Mouse (Mus musculus): ENCODE data around the gene Lrrc73. TPM values are rescaled to one million over a fixed set of nuclear protein-coding genes. Genes with fewer than 3 reads are reported as not detected.

The Lrrc73 gene
- total and polyA plus RNA-seq, 2 experiments from 2014 or later: 0.26 to 1.3 TPM

DNA sequence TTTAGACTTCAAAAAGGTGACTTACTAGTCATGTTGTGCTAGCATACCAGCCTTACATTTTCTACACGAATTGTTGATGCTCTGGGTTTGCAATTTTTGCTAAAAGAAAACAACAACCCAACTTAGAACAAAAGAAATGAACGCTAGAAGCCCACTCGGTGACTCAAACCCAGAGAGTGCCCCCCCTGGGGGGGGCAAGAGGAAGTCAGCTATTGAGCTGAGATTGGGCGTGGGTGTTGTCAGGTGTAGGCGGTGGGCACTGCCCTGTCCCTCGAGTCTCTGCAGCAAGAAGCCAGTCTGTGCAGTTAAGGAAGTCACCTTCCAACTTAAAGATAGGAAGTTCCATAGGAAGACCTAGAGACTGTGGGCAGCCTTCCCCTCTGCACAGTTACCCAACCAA, 43.3 kb downstream of the Lrrc73 start:
- Histone ChIP-seq H3K4me2 (ENCODE audit: low read depth, low read length) (no peak overlapping the region), H3K4me1 (ENCODE audit: control insufficient read depth, insufficient read depth) (peaks cover 14% of the 10 kb centered on the region), H3K9me3 (replicated peaks; ENCODE audit: control insufficient read depth, low read length) (no peaks in the 10 kb centered on the region), H3K36me3 (replicated peaks; ENCODE audit: control insufficient read depth, insufficient read depth, low read length) (no peaks in the 10 kb centered on the region), H3K27me3 (ENCODE audit: control insufficient read depth, insufficient read depth, low read length) (peaks cover 58% of the 10 kb centered on the region), H3K4me3 (ENCODE audit: low read depth, low read length) (0 out of 2 replicates have a peak overlapping the region, but pooled peaks have one; percentile 70), H3K9ac (replicated peaks; ENCODE audit: low read depth, low read length) (no peak overlapping the region), H3K27ac (ENCODE audit: low read depth) (no peak overlapping the region)
- TF ChIP-seq EP300 (IDR thresholded peaks at IDR 0.05; ENCODE audit: low read depth) (no peak), CTCF (IDR thresholded peaks at IDR 0.05; ENCODE audit: low read depth) (no peak)
- DNase-seq (ENCODE audit: low spot score) (no peak), ATAC-seq (ENCODE audit: insufficient read depth, low read depth) (no peak)
- 26% methylated on average over 6 of the region's 6 CpGs for WGBS

DNA sequence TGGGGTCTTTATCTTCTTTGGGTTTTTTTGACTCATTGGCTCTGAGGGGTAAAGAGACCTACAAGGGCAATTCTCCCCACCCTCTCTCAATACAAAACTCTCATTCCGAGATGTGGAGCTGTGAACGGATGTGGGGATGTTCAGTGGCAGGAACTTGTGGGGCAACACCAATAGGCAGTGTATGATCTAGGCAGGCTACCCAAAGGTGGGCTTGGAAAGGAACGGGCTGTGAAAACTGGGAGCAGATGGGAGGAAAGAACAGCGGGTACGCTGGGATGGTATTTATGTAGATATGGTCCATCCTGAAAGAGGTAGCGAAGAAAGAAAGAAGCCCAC, 43.7 kb downstream of the Lrrc73 start:
- Histone ChIP-seq H3K36me3 (replicated peaks; ENCODE audit: control insufficient read depth, insufficient read depth, low read length) (no peaks in the 10 kb centered on the region), H3K4me3 (ENCODE audit: low read depth, low read length) (peak overlapping the region; percentile 70), H3K4me2 (ENCODE audit: low read depth, low read length) (peak overlapping the region; percentile 100), H3K9me3 (replicated peaks; ENCODE audit: control insufficient read depth, low read length) (no peaks in the 10 kb centered on the region), H3K9ac (replicated peaks; ENCODE audit: low read depth, low read length) (no peak overlapping the region), H3K27me3 (ENCODE audit: control insufficient read depth, insufficient read depth, low read length) (peaks cover 58% of the 10 kb centered on the region), H3K27ac (ENCODE audit: low read depth) (no peak overlapping the region), H3K4me1 (ENCODE audit: control insufficient read depth, insufficient read depth) (peaks cover 14% of the 10 kb centered on the region)
- no peak for DNase-seq (ENCODE audit: low spot score)
- no peak for TF ChIP-seq EP300 (IDR thresholded peaks at IDR 0.05; ENCODE audit: low read depth)
- TF ChIP-seq CTCF (IDR thresholded peaks at IDR 0.05; ENCODE audit: low read depth): no peak
- 14% methylated on average over 6 of the region's 6 CpGs for WGBS
- ATAC-seq (ENCODE audit: insufficient read depth, low read depth): no peak

DNA sequence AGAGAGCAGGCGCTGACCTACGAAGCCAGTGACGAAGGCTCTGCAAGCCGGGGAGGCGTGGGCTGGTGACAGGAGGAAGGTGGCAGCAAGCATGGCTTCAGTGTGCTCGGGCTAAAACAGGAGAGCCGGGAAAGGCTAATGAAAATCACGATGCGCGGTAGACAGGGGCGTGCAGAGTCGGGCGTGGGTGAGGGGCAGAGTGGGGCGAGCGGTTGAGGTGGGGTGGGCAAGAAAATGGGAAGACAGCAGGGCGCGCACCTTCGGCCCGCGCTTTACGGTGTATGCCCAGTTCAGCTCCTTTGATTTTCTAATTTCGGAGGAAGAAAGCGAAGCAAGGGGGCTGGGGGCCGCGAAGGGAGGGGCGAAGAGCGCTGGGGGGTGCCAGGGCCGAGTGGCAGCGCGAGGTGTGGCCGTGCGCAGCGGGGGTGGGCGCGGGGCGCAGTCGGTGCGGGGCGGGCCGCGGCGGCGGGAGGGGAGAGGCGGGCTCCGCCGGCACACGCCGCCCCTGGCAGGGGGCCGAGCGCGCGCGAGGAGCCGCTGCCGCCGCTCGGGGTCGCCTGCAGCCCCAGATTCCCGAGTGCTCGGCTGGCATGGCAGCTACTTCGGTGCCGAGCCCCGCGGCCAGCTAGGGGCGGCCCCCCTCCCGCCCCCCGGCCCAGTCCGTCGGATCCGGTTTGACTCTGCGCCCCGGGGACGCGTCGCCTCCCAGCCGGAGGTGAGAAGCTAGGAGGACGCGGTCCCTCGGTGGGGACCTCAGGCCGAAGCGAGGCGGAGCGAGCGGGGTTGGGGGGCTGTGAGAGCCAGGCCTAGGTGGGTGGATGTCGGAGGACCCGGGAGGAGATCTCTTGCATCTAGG, 44.3 kb downstream of the Lrrc73 start, which contains the start of gene Dlk2:
Gene Dlk2 (plus strand): TSS at position 58 of the 856 bp plus-strand sequence.
- no peak for TF ChIP-seq CTCF (IDR thresholded peaks at IDR 0.05; ENCODE audit: low read depth)
- no peak for TF ChIP-seq EP300 (IDR thresholded peaks at IDR 0.05; ENCODE audit: low read depth)
- DNase-seq (ENCODE audit: low spot score): no peak
- Histone ChIP-seq H3K4me1 (ENCODE audit: control insufficient read depth, insufficient read depth) (peaks cover 14% of the 10 kb centered on the region), H3K36me3 (replicated peaks; ENCODE audit: control insufficient read depth, insufficient read depth, low read length) (no peaks in the 10 kb centered on the region), H3K9me3 (replicated peaks; ENCODE audit: control insufficient read depth, low read length) (no peaks in the 10 kb centered on the region), H3K27ac (ENCODE audit: low read depth) (no peak within 1 kb of the TSS), H3K27me3 (ENCODE audit: control insufficient read depth, insufficient read depth, low read length) (peaks cover 58% of the 10 kb centered on the region), H3K4me2 (ENCODE audit: low read depth, low read length) (peak within 1 kb of the TSS; percentile 100), H3K4me3 (ENCODE audit: low read depth, low read length) (peak within 1 kb of the TSS; percentile 70), H3K9ac (replicated peaks; ENCODE audit: low read depth, low read length) (peak within 1 kb of the TSS; percentile 37; the same call in 1 of the 2 replicates)
- no peak for ATAC-seq (ENCODE audit: insufficient read depth, low read depth)
- under 1% methylated on average over 60 of the region's 86 CpGs for WGBS

DNA sequence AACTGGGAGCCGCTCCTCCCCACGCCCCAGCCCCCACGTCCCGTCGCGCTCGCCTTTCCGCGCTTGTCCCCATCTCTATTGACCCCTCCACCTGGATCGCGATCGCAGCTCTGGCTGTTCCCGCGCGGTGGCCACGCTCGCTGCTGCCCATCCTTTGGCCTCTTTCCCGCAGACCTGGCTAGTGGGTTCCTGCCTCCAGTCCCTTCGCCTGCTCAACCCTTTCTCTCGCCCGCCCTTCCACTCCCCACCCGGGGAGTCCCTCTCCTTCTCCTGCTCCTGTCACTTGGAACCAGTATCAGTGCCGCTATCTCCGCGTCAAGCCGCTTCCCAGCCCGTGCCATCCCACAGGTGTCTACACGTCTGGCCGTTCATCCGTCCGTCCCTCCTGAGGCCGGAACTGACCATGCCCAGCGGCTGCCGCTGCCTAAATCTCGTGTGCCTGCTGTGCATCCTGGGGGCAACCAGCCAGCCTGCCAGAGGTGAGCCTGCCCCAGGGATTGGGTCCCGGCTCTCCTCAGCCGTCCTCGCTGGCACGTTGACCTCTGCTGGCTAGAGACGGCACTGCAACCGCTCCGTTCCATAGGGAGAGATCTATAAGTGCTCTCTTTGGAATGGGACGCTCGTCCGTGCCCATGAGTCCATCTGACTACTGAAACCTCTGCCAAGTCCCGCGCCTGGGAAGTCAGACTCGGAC, 45.0 kb downstream of the Lrrc73 start:
- DNase-seq (ENCODE audit: low spot score): peak; percentile 51
- H3K9me3 ChIP-seq (replicated peaks; ENCODE audit: control insufficient read depth, low read length): no peaks in the 10 kb centered on the region

DNA sequence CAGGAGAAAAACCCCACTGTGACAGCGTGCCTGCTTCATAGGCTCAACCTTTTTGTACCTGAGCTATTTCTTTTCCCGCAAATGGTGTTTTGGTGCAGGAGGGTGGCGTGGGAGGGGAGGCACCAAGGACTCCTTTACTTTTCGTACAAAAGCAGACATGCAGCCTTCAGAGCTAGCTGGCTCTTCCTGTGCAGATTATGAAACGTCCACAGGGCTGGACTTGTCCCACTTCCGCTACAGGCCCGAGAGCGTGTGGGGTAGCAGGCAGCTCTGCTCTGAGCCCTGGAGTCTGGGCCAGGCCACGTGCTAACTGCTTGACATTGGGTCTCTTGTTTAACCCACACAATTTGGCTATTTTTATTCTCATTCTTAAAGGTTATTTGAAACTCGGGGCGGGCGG, 48.6 kb downstream of the Lrrc73 start:
- ATAC-seq (ENCODE audit: insufficient read depth, low read depth) (no peak), DNase-seq (ENCODE audit: low spot score) (no peak)
- no peaks in the 10 kb centered on the region for H3K9me3 ChIP-seq (replicated peaks; ENCODE audit: control insufficient read depth, low read length)
- no peak overlapping the region for H3K4me2 ChIP-seq (ENCODE audit: low read depth, low read length)
- 0 out of 2 replicates have a peak, but pooled peaks cover 5% of the 10 kb centered on the region for H3K36me3 ChIP-seq (replicated peaks; ENCODE audit: control insufficient read depth, insufficient read depth, low read length)
- H3K4me1 ChIP-seq (ENCODE audit: control insufficient read depth, insufficient read depth): peaks cover 14% of the 10 kb centered on the region
- no peak overlapping the region for H3K4me3 ChIP-seq (ENCODE audit: low read depth, low read length)
- no peak overlapping the region for H3K27ac ChIP-seq (ENCODE audit: low read depth)
- peaks cover 27% of the 10 kb centered on the region for H3K27me3 ChIP-seq (ENCODE audit: control insufficient read depth, insufficient read depth, low read length)
- no peak for TF ChIP-seq CTCF (IDR thresholded peaks at IDR 0.05; ENCODE audit: low read depth)
- no peak for TF ChIP-seq EP300 (IDR thresholded peaks at IDR 0.05; ENCODE audit: low read depth)
- H3K9ac ChIP-seq (replicated peaks; ENCODE audit: low read depth, low read length): no peak overlapping the region
- WGBS: 69% methylated on average over 12 of the region's 12 CpGs

More for the DNA sequence above, 45.0 kb downstream of the Lrrc73 start:
- WGBS: under 1% methylated on average over 46 of the region's 48 CpGs
- Histone ChIP-seq H3K36me3 (replicated peaks; ENCODE audit: control insufficient read depth, insufficient read depth, low read length) (no peaks in the 10 kb centered on the region), H3K4me1 (ENCODE audit: control insufficient read depth, insufficient read depth) (peaks cover 14% of the 10 kb centered on the region), H3K9ac (replicated peaks; ENCODE audit: low read depth, low read length) (no peak overlapping the region), H3K27ac (ENCODE audit: low read depth) (no peak overlapping the region), H3K4me2 (ENCODE audit: low read depth, low read length) (peak overlapping the region; percentile 100), H3K4me3 (ENCODE audit: low read depth, low read length) (peak overlapping the region; percentile 70), H3K27me3 (ENCODE audit: control insufficient read depth, insufficient read depth, low read length) (peaks cover 53% of the 10 kb centered on the region)
- TF ChIP-seq EP300 (IDR thresholded peaks at IDR 0.05; ENCODE audit: low read depth): no peak
- TF ChIP-seq CTCF (IDR thresholded peaks at IDR 0.05; ENCODE audit: low read depth): peak; percentile 83
- peak; percentile 86 for ATAC-seq (ENCODE audit: insufficient read depth, low read depth)
